Mouse (Mus musculus): ENCODE measurements around the gene Snx11.

DNA sequence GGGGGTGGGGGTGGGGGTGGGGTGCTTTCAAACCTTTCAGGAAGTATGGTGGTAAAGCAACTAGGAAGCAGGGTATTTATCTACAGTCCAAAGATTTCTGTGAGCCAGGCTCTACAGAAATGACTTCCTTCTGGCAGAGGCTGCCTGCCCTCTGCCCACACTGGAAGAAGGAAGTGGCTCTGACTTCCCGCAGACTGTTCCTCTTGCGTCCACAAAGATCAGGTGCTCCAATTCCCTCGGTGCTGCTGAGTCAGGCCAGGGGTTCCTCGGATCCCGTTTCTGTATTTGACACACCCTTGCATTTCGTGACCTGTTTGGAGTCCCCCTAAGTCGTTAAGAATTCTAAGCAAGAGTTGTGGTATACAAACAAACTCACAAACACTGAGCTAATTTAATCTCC, 11.7 kb downstream of the Snx11 start:
- TF ChIP-seq CTCF (IDR thresholded peaks at IDR 0.05; ENCODE audit: borderline replicate concordance, insufficient read depth, low read length) = no peak
- TF ChIP-seq POLR2A (IDR thresholded peaks at IDR 0.05; ENCODE audit: low read depth, low read length) = no peak

All from embryonic fibroblast, embryonic 13.5 days (primary cell).